Mouse (Mus musculus) spleen, adult 2 months (tissue): ENCODE measurements around the gene Snw1. TPM values are rescaled to one million over a fixed set of nuclear protein-coding genes. Genes with fewer than 3 reads are reported as not detected.
A peak's percentile ranks its signal among the peaks of the same experiment; 100 is the strongest.

Experiments
- DNase-seq, 2 experiments: peaks; one replicate each; pipeline versions ENCODE4 v3.0.0 to v3.0.0-alpha.2; 2012 to 2021; ENCODE audit warnings: low spot score in 2 of 2, low read depth in 1 of 2
- H3K27ac ChIP-seq: fragments of 200-500 bp; 2 replicates; pipeline ENCODE4 v1.5.1; 2012; ENCODE audit warnings: low read length, inconsistent platforms; ENCODE audit not compliant: insufficient read depth
- H3K27me3 ChIP-seq: fragments of 200-500 bp; 2 replicates; pipeline ENCODE4 v1.6.1; 2012; ENCODE audit warnings: mild to moderate bottlenecking, moderate library complexity, low read length, inconsistent platforms; ENCODE audit not compliant: control insufficient read depth, insufficient read depth
- H3K36me3 ChIP-seq: fragments of 200-500 bp; 2 replicates; pipeline ENCODE4 v1.6.1; 2012; ENCODE audit warnings: mild to moderate bottlenecking, low read length, inconsistent platforms; ENCODE audit not compliant: control insufficient read depth, insufficient read depth
- H3K4me1 ChIP-seq: fragments of 200-500 bp; 2 replicates; pipeline ENCODE4 v1.6.1; 2011; ENCODE audit warnings: inconsistent platforms; ENCODE audit not compliant: control insufficient read depth, insufficient read depth, insufficient read length
- H3K4me3 ChIP-seq: fragments of 200-500 bp; 2 replicates; pipeline ENCODE4 v1.5.1; 2011; ENCODE audit warnings: mild to moderate bottlenecking, inconsistent platforms; ENCODE audit not compliant: insufficient read depth, insufficient read length; ENCODE audit errors: extremely low read depth
- CTCF ChIP-seq: fragments of 200-500 bp; IDR thresholded peaks from 2 replicates; pipeline ENCODE4 v1.5.1; 2011; ENCODE audit warnings: mild to moderate bottlenecking, inconsistent platforms; ENCODE audit not compliant: insufficient read depth, insufficient read length, insufficient replicate concordance; ENCODE audit errors: extremely low read depth
- POLR2A ChIP-seq: fragments of 200-500 bp; IDR thresholded peaks from 2 replicates; pipeline ENCODE4 v1.6.1; 2011; ENCODE audit warnings: low read depth, low read length, inconsistent platforms
- WGBS: fragments of 180-500 bp; shearing (Covaris S2); methylation state at CpG from one replicate; pipeline ENCODE4 v1.1.7; 2018; 5-methylcytosine and 5-hydroxymethylcytosine counted together
- polyA plus RNA-seq: library from polyadenylated mRNA; depleted of rRNA; stranded (reverse); fragments of >200 nt; gene quantifications from 2 replicates; pipeline ENCODE4 v1.2.3, GENCODE M21; 2012

Snw1 gene
- polyA plus RNA-seq, 1 experiment, result 6.0 TPM

- WGBS, result under 1% methylated on average over 19 of the region's 19 CpGs
- no peak for DNase-seq
- Histone ChIP-seq H3K4me1 (peaks cover 8% of the 10 kb centered on the region), H3K36me3 (peaks cover 12% of the 10 kb centered on the region), H3K27ac (peak overlapping the region; percentile 92), H3K27me3 (no peaks in the 10 kb centered on the region), H3K4me3 (peak overlapping the region; percentile 84)
- no peak for TF ChIP-seq CTCF
- no peak for TF ChIP-seq POLR2A
Measured at GRCm38 (mm10) chr12:87471421-87471963, 582 bp downstream of the Snw1 start.

- TF ChIP-seq POLR2A, result no peak
- no peak for TF ChIP-seq CTCF
- H3K27me3 ChIP-seq, result no peaks in the 10 kb centered on the region
- peaks cover 8% of the 10 kb centered on the region for H3K4me1 ChIP-seq
- no peak overlapping the region for H3K27ac ChIP-seq
- 57% methylated on average over 7 of the region's 7 CpGs for WGBS
- no peak overlapping the region; the same call in 1 of the 2 replicates for H3K4me3 ChIP-seq
- peaks cover 16% of the 10 kb centered on the region for H3K36me3 ChIP-seq
- DNase-seq, result no peak
Measured at GRCm38 (mm10) chr12:87470263-87471136, 1.6 kb downstream of the Snw1 start.

- WGBS, result 83% methylated on average over 6 of the region's 6 CpGs
- no peaks in the 10 kb centered on the region for H3K27me3 ChIP-seq
- H3K4me1 ChIP-seq, result no peaks in the 10 kb centered on the region
- DNase-seq, result no peak
- TF ChIP-seq POLR2A (no peak), CTCF (no peak)
- H3K27ac ChIP-seq, result no peak overlapping the region
- no peak overlapping the region for H3K4me3 ChIP-seq
- H3K36me3 ChIP-seq, result peaks cover 52% of the 10 kb centered on the region
Measured at GRCm38 (mm10) chr12:87464678-87465297, 7.3 kb downstream of the Snw1 start.

GRCm38 (mm10) chr12:87449456-87449855, 22.6 kb downstream of the Snw1 start:
- no peak for TF ChIP-seq CTCF
- no peak for TF ChIP-seq POLR2A
- Histone ChIP-seq H3K27ac (no peak overlapping the region), H3K4me3 (no peak overlapping the region), H3K27me3 (no peaks in the 10 kb centered on the region), H3K4me1 (no peaks in the 10 kb centered on the region), H3K36me3 (peaks cover 54% of the 10 kb centered on the region)
- WGBS, result 90% methylated on average over 9 of the region's 9 CpGs
- DNase-seq, result no peak

- 4% methylated on average over 16 of the region's 16 CpGs for WGBS
- Histone ChIP-seq H3K4me1 (peaks cover 7% of the 10 kb centered on the region; the same call in 1 of the 2 replicates), H3K27me3 (no peaks in the 10 kb centered on the region), H3K36me3 (peaks cover 22% of the 10 kb centered on the region), H3K27ac (no peak overlapping the region), H3K4me3 (peak overlapping the region; percentile 98)
- TF ChIP-seq POLR2A (no peak), CTCF (no peak)
- no peak for DNase-seq
Measured at GRCm38 (mm10) chr12:87444211-87444610, 27.9 kb downstream of the Snw1 start.

- WGBS, result under 1% methylated on average over 28 of the region's 28 CpGs
- no peaks in the 10 kb centered on the region for H3K27me3 ChIP-seq
- peak within 1 kb of the TSS; percentile 98 for H3K4me3 ChIP-seq
- peak; percentile 84 to 88 for DNase-seq
- H3K36me3 ChIP-seq, result peaks cover 20% of the 10 kb centered on the region
- TF ChIP-seq CTCF, result no peak
- TF ChIP-seq POLR2A, result peak; percentile 53
- H3K4me1 ChIP-seq, result peaks cover 7% of the 10 kb centered on the region; the same call in 1 of the 2 replicates
- peak within 1 kb of the TSS; percentile 78 for H3K27ac ChIP-seq
Measured at GRCm38 (mm10) chr12:87443700-87444122, 28.4 kb downstream of the Snw1 start, which contains the start of the genes Slirp and Alkbh1. Gene Slirp (plus strand): TSS chr12:87443896. Gene Alkbh1 (minus strand): TSS chr12:87444017.
